Mouse (Mus musculus): ENCODE measurements around the gene Armcx6. TPM values are rescaled to one million over a fixed set of nuclear protein-coding genes. Genes with fewer than 3 reads are reported as not detected.

The Armcx6 gene
- total and polyA plus RNA-seq, 2 experiments from 2014 or later = 7.7 to 7.8 TPM

GRCm38 (mm10) chrX:134716863-134717262 is 34.4 kb downstream of the Armcx6 start:
- no peaks in the 10 kb centered on the region for H3K27me3 ChIP-seq (ENCODE audit: control insufficient read depth, insufficient read depth, low read length)
- no peak for DNase-seq (ENCODE audit: low spot score)
- 40% methylated on average over 3 of the region's 3 CpGs for WGBS
- H3K9ac ChIP-seq (replicated peaks; ENCODE audit: low read depth, low read length) = no peak overlapping the region
- no peak overlapping the region for H3K27ac ChIP-seq (ENCODE audit: low read depth)
- no peak overlapping the region for H3K4me2 ChIP-seq (ENCODE audit: low read depth, low read length)
- TF ChIP-seq EP300 (IDR thresholded peaks at IDR 0.05; ENCODE audit: low read depth) (no peak), CTCF (IDR thresholded peaks at IDR 0.05; ENCODE audit: low read depth) (no peak)
- no peaks in the 10 kb centered on the region for H3K9me3 ChIP-seq (replicated peaks; ENCODE audit: control insufficient read depth, low read length)
- no peak overlapping the region for H3K4me3 ChIP-seq (ENCODE audit: low read depth, low read length)
- no peak for ATAC-seq (ENCODE audit: insufficient read depth, low read depth)
- H3K36me3 ChIP-seq (replicated peaks; ENCODE audit: control insufficient read depth, insufficient read depth, low read length) = peaks cover 12% of the 10 kb centered on the region
- no peaks in the 10 kb centered on the region for H3K4me1 ChIP-seq (ENCODE audit: control insufficient read depth, insufficient read depth)

Small RNA genes within 50 kb of the gene (microRNA-seq; reads per million reads assigned to microRNA genes)
- not detected for gene Mir7093

Other genes with a start within 250 kb of the Armcx6 start
- 13.1 and 13.7 TPM in 2 replicates for gene Timm8a1, start 209.6 kb downstream of the Armcx6 start, total RNA-seq (2014; rRNA removed; ENCODE audit: low replicate concordance)
- 66.5 and 74.5 TPM in 2 replicates for gene Timm8a1, start 209.6 kb downstream of the Armcx6 start, polyA plus RNA-seq (2015; fragmentation: Nextera tagmentation; extraction: Ambion mirVana)
- gene Btk, start 167.8 kb downstream of the Armcx6 start, total RNA-seq (2014; rRNA removed; ENCODE audit: low replicate concordance) = not detected in 2 replicates
- 0.34 and 0.49 TPM in 2 replicates for gene Btk, start 167.8 kb downstream of the Armcx6 start, polyA plus RNA-seq (2015; fragmentation: Nextera tagmentation; extraction: Ambion mirVana)
- 341 and 419 TPM in 2 replicates for gene Rpl36a, start 165.8 kb downstream of the Armcx6 start, total RNA-seq (2014; rRNA removed; ENCODE audit: low replicate concordance)
- 246 and 247 TPM in 2 replicates for gene Rpl36a, start 165.8 kb downstream of the Armcx6 start, polyA plus RNA-seq (2015; fragmentation: Nextera tagmentation; extraction: Ambion mirVana)
- 0.50 and 4.1 TPM in 2 replicates for gene Gla, start 150.3 kb downstream of the Armcx6 start, total RNA-seq (2014; rRNA removed; ENCODE audit: low replicate concordance)
- 1.5 and 1.8 TPM in 2 replicates for gene Gla, start 150.3 kb downstream of the Armcx6 start, polyA plus RNA-seq (2015; fragmentation: Nextera tagmentation; extraction: Ambion mirVana)
- 37.1 and 43.9 TPM in 2 replicates for gene Hnrnph2, start 150.2 kb downstream of the Armcx6 start, total RNA-seq (2014; rRNA removed; ENCODE audit: low replicate concordance)
- 98.4 and 102 TPM in 2 replicates for gene Hnrnph2, start 150.2 kb downstream of the Armcx6 start, polyA plus RNA-seq (2015; fragmentation: Nextera tagmentation; extraction: Ambion mirVana)
- 6.5 and 7.4 TPM in 2 replicates for gene Armcx4, start 64.9 kb downstream of the Armcx6 start, total RNA-seq (2014; rRNA removed; ENCODE audit: low replicate concordance)
- 2.4 and 2.8 TPM in 2 replicates for gene Armcx4, start 64.9 kb downstream of the Armcx6 start, polyA plus RNA-seq (2015; fragmentation: Nextera tagmentation; extraction: Ambion mirVana)
- gene Armcx1, start 33.5 kb downstream of the Armcx6 start, total RNA-seq (2014; rRNA removed; ENCODE audit: low replicate concordance) = 3.9 and 13.9 TPM in 2 replicates
- 21.8 and 22.7 TPM in 2 replicates for gene Armcx1, start 33.5 kb downstream of the Armcx6 start, polyA plus RNA-seq (2015; fragmentation: Nextera tagmentation; extraction: Ambion mirVana)
- 22.1 and 33.6 TPM in 2 replicates for gene Armcx3, start 5.2 kb upstream of the Armcx6 start, total RNA-seq (2014; rRNA removed; ENCODE audit: low replicate concordance)
- gene Armcx3, start 5.2 kb upstream of the Armcx6 start, polyA plus RNA-seq (2015; fragmentation: Nextera tagmentation; extraction: Ambion mirVana) = 59.5 and 64.1 TPM in 2 replicates
- gene Armcx2, start 57.8 kb upstream of the Armcx6 start, total RNA-seq (2014; rRNA removed; ENCODE audit: low replicate concordance) = 46.2 and 47.9 TPM in 2 replicates
- gene Armcx2, start 57.8 kb upstream of the Armcx6 start, polyA plus RNA-seq (2015; fragmentation: Nextera tagmentation; extraction: Ambion mirVana) = 23.6 and 24.3 TPM in 2 replicates
- gene Nxf2, start 213.3 kb upstream of the Armcx6 start, total RNA-seq (2014; rRNA removed; ENCODE audit: low replicate concordance) = not detected in 2 replicates
- 0.10 and 0.16 TPM in 2 replicates for gene Nxf2, start 213.3 kb upstream of the Armcx6 start, polyA plus RNA-seq (2015; fragmentation: Nextera tagmentation; extraction: Ambion mirVana)

Data from heart, postnatal 0 days (tissue).